Mouse (Mus musculus) brain, adult 10 weeks (tissue): ENCODE results near the gene Lce1b. TPM values are rescaled to one million over a fixed set of nuclear protein-coding genes. Genes with fewer than 3 reads are reported as not detected.

Source experiments
- polyA plus RNA-seq: library from polyadenylated mRNA; stranded (reverse); fragments of 350-450 nt; fragmentation: Illumina TruSeq; extraction: RNeasy Lipid Tissue Mini Kit (QIAGEN cat#74804); gene quantifications from one replicate; pipeline ENCODE4 v1.2.3, GENCODE M21; 2015; ENCODE audit warnings: low read depth, low replicate concordance

Gene Lce1b
- not detected for polyA plus RNA-seq

DNA sequence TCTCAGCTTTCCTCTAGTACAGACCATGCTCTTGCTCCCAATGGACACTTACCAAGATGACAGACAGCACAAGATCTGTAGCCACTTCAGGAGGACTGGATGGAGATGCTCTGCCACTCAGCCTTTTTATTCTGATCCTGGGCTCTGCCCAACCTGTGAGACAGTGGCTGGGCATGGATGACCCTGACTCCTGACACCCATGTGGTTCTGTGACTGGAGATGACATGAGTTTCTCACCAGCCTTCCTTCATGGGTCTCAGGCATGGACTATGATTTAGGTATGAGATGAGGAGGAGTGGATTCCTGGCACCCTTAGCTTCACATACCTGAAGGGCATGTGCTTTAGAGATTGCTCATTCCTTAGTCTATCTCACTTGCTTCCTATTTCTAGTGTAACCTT is at the start of gene Lce1b:
Lce1b (minus strand) TSS at position 101 of the 400 bp plus-strand sequence.

DNA sequence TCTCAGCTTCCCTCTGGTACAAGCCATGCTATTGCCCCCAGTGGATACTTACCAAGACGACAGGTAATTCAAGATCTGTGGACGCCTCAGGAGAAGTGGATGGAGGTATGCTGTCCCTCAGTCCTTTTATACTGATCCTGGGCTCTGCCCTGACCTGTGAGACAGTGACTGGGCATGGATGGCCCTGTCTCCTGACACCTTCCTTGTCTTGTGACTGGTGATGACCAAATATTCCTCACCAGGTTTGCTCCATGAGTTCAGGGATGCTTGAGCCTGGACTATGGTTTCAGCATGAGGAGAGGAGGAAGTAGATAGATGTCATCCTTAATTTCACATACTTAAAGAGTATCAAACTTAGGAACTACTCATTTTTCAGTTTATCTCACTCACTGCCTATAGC is 30.4 kb upstream of the Lce1b start, which contains the start of gene Lce1d:
Lce1d (minus strand) TSS at position 101 of the 400 bp plus-strand sequence.

DNA sequence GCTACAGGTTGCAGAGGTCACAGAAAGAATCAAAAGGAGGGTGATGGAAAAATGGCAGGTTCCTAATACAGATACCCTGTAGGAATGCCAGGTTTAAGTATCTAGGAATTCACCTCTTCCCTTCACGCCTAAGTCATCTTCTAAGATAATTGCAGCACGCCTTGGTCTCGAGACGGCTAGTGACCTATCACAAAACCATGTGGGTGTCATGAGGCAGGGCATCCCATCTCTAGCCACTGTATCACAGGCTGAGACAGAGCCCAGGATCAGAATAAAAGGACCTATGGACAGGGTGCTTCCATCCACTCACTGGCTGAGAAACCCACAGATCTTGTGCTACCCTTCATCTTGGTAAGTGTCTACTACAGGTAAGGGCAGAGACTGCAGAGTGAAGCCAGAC is 22.2 kb upstream of the Lce1b start, which contains the start of gene Lce1c:
Lce1c (plus strand) TSS at position 301 of the 400 bp plus-strand sequence.

DNA sequence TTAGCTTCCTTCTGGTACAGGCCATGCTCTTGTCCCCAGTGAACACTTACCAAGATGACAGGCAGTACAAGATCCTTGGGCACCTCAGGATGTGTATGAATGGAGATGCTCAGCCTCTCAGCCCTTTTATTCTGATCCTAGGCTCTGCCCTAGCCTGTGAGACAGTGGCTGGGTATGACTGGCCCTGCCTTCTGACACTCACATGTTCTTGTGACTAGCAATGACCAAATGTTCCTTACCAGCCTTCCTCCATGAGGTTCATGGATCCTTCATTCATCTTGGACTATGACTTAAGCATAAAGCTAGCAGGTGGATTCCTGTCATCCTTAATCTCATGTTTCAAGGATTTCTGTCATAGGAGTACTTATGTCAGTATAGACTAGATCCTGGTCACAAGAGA is 13.5 kb upstream of the Lce1b start, which contains the start of gene Lce1a2:
Lce1a2 (minus strand) TSS at position 101 of the 400 bp plus-strand sequence.

DNA sequence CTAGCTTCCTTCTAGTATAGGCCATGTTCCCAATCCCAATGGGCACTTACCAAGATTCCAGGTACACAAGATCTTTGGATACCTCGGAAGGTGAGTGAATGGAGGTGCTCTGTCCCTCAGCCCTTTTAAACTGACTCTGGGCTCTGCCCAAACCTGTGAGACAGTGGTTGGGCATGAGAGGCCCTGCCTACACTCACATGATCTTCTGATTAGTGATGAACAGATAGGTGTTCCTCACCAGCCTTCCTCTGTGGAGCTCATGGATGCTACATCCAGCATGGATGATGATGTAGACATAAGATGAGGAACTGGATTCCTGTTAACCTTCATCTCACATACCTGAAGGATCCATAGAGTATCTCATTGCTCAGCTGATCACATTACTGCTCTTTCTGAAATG is 8.5 kb downstream of the Lce1b start, which contains the start of gene Lce1a1:
Lce1a1 (minus strand) TSS at position 101 of the 400 bp plus-strand sequence.

DNA sequence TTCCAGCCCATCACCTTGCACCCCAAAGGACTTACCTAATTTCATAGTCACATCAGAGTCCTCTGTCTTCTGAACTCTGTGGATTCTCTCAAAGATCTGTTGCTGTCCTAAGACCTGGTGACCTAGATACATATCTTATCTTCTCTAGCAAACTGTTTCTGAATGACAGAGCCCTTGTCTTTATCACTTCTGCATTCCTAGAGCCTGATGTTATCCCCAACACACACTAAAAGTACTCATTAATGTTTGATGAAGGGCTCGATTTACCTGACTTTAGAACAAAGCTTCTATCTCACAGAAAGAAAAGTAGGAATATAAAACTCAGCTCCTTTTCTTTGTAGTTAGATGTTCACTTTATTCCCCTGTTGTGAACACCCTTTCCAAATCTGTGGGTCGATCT is 35.2 kb downstream of the Lce1b start, which contains the start of gene Lce6a:
Lce6a (minus strand) TSS at position 101 of the 400 bp plus-strand sequence.

DNA sequence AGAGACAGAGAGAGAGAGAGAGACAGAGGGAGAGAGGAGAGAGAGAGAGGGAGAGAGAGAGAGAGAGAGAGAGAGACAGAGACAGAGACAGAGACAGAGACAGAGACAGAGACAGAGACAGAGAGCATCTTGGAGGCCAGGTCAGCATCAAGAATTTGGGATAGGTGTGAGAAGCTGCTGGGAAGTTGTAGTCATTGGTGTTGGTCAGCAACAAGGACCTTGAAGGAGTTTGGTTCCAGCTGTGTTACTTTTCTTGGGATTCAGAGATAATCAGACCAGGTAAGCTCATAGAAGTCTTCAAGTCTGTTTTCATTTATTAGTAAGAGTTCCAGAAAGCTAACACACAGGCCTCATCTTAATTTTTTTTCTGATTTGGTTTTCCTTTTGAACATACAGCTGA is 49.3 kb downstream of the Lce1b start, which contains the start of gene 2210017I01Rik:
2210017I01Rik (minus strand) TSS at position 101 of the 400 bp plus-strand sequence.

Other genes starting within 250 kb of the Lce1b start
- gene Sprr2i, start 248.9 kb downstream of the Lce1b start, polyA plus RNA-seq = not detected
- gene Sprr2j-ps, start 238.8 kb downstream of the Lce1b start, polyA plus RNA-seq = not detected
- gene Gm9774, start 227.5 kb downstream of the Lce1b start, polyA plus RNA-seq = 4.1 TPM
- gene Sprr2k, start 224.3 kb downstream of the Lce1b start, polyA plus RNA-seq = not detected
- not detected for gene Sprr1b, start 218.1 kb downstream of the Lce1b start, polyA plus RNA-seq
- gene Sprr3, start 198.2 kb downstream of the Lce1b start, polyA plus RNA-seq = not detected
- gene Sprr1a, start 171.0 kb downstream of the Lce1b start, polyA plus RNA-seq = not detected
- gene Sprr4, start 156.4 kb downstream of the Lce1b start, polyA plus RNA-seq = not detected
- not detected for gene 2310046K23Rik, start 122.4 kb downstream of the Lce1b start, polyA plus RNA-seq
- not detected for gene Ivl, start 83.2 kb downstream of the Lce1b start, polyA plus RNA-seq
- not detected for gene Smcp, start 67.9 kb downstream of the Lce1b start, polyA plus RNA-seq
- gene 2210017I01Rik, start 49.4 kb downstream of the Lce1b start, polyA plus RNA-seq = not detected
- gene Lce6a, start 35.3 kb downstream of the Lce1b start, polyA plus RNA-seq = not detected
- gene Lce1a1, start 8.6 kb downstream of the Lce1b start, polyA plus RNA-seq = not detected
- gene Lce1a2, start 13.4 kb upstream of the Lce1b start, polyA plus RNA-seq = not detected
- gene Lce1c, start 22.3 kb upstream of the Lce1b start, polyA plus RNA-seq = not detected
- not detected for gene Lce1d, start 30.3 kb upstream of the Lce1b start, polyA plus RNA-seq
- not detected for gene Lce1e, start 52.1 kb upstream of the Lce1b start, polyA plus RNA-seq
- not detected for gene Lce1f, start 63.4 kb upstream of the Lce1b start, polyA plus RNA-seq
- gene Gm38119, start 82.2 kb upstream of the Lce1b start, polyA plus RNA-seq = not detected
- gene Lce1g, start 95.4 kb upstream of the Lce1b start, polyA plus RNA-seq = not detected
- gene Lce1h, start 108.1 kb upstream of the Lce1b start, polyA plus RNA-seq = not detected
- not detected for gene Lce1i, start 122.0 kb upstream of the Lce1b start, polyA plus RNA-seq
- not detected for gene Lce1j, start 133.6 kb upstream of the Lce1b start, polyA plus RNA-seq
- not detected for gene Lce1k, start 151.0 kb upstream of the Lce1b start, polyA plus RNA-seq
- gene Kprp, start 170.3 kb upstream of the Lce1b start, polyA plus RNA-seq = not detected
- gene Lce1l, start 194.4 kb upstream of the Lce1b start, polyA plus RNA-seq = not detected
- gene 2310050C09Rik, start 213.3 kb upstream of the Lce1b start, polyA plus RNA-seq = not detected